23 mouse cellular contexts compared by ENCODE assay signal in the genomic region with DNA sequence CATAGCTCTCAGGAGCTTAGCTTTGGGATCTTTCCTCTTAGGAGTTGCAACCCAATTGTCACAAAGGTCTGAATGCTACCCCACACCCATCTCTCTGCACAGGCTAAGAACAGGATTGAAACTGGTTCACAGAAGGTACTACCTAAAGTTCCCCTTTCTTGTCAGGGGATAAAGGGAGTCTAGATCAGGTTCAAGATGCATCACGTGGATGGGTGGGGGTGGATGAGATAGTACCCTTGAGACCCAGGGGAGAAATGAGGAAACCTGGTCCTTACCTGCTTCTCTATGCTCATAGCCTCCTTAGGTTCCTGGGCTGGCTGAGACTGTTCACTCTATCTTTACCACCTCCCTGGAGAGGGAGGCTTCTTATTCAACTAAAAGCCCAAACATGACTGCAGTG.
DNase-seq lines count a peak whose midpoint lies in the region; ATAC-seq and TF ChIP-seq lines count a peak whose summit lies in the region.
"Had no signal": no experiment of that assay in that cellular context is flagged by ENCODE, and none has a peak within 500 bp of the region (broad histone marks: within the 10 kb centered on the region; RNA-seq: fewer than 3 reads in every experiment).

No protein-coding gene starts in this region.

- H3K4me1 ChIP-seq in limb, embryonic 11.5 days (ENCODE audit: control insufficient read depth, insufficient read depth, low read length): no peaks in the 10 kb centered on the region
- H3K4me1 ChIP-seq in limb, embryonic 10.5 days: no peaks in the 10 kb centered on the region
- peaks cover 0 to 18% of the 10 kb centered on the region in 2 experiments; a peak in 2 of 4 replicates for H3K4me1 ChIP-seq in CH12.LX (ENCODE audit: control insufficient read depth in 1 of 2, insufficient read depth in 2 of 2)
- no peaks in the 10 kb centered on the region for H3K4me1 ChIP-seq in neural tube, embryonic 15.5 days
- H3K4me1 ChIP-seq: embryonic facial prominence, embryonic 10.5 days; embryonic facial prominence, embryonic 13.5 days; forebrain, embryonic 12.5 days; forebrain, embryonic 15.5 days; heart, embryonic 10.5 days; hindbrain, embryonic 12.5 days; hindbrain, embryonic 15.5 days had no signal

- peak; percentile 12 for DNase-seq in limb, embryonic 11.5 days (ENCODE audit: low spot score)
- no peak for DNase-seq in limb, embryonic 10.5 days (ENCODE audit: low spot score)
- peak; percentile 54 to 59 for DNase-seq in spleen, postnatal 36 days (ENCODE audit: low spot score in 2 of 2)
- no peak for DNase-seq in spleen, adult 12 weeks (ENCODE audit: low spot score)
- peak; percentile 36 for DNase-seq in CH12.LX (ENCODE audit: extremely low read depth)
- DNase-seq: adrenal gland, adult 2 months; adrenal gland, postnatal 25 days; cerebellum, adult 11-12 months; cerebellum, adult 8-10 months; cerebellum, postnatal 10 days; cerebellum, postnatal 36 days; embryo, embryonic 11 days; gastrocnemius, postnatal 25 days; heart, adult 2 months had no signal

- peak; percentile 31; the same call in 1 of the 2 replicates for TF ChIP-seq EP300 in CH12.LX (IDR thresholded peaks at IDR 0.05; ENCODE audit: low read length)

- no peaks in the 10 kb centered on the region for H3K79me2 ChIP-seq in CH12.LX (replicated peaks; ENCODE audit: control insufficient read depth, extremely low read depth, insufficient read depth, poor library complexity, severe bottlenecking)

- dilution Hi-C loops in CH12.LX (cut with MboI; ENCODE audit: extremely low pct_ligation_motif_present, extremely low pct_unique_long_range_greater_than_20kb, low sequenced_read_pairs): no loop called here

- H3K4me3 ChIP-seq in limb, embryonic 11.5 days (ENCODE audit: low read depth, low read length): no peak overlapping the region
- no peak overlapping the region for H3K4me3 ChIP-seq in limb, embryonic 10.5 days
- H3K4me3 ChIP-seq in CH12.LX (replicated peaks in 1 of 3; ENCODE audit: low read depth in 2 of 3, low read length in 2 of 3, poor library complexity in 1 of 3): peak overlapping the region; percentile 35 to 54 (median 52)
- no peak overlapping the region for H3K4me3 ChIP-seq in neural tube, embryonic 15.5 days (replicated peaks)
- H3K4me3 ChIP-seq: embryonic facial prominence, embryonic 10.5 days; embryonic facial prominence, embryonic 13.5 days; erythroblast, embryonic 14.5 days; forebrain, embryonic 12.5 days; forebrain, embryonic 15.5 days; heart, adult 2 months; heart, embryonic 10.5 days; hindbrain, embryonic 12.5 days; hindbrain, embryonic 15.5 days had no signal

- ATAC-seq in limb, embryonic 11.5 days (ENCODE audit: insufficient number of reproducible peaks, low FRiP score, low TSS enrichment, low read depth): no peak
- no peak for ATAC-seq in neural tube, embryonic 15.5 days (ENCODE audit: low FRiP score)
- ATAC-seq: forebrain, embryonic 15.5 days had no signal

- 70% methylated on average over 1 of the region's 1 CpGs for WGBS in limb, embryonic 11.5 days
- 71% methylated on average over 1 of the region's 1 CpGs for WGBS in limb, embryonic 10.5 days
- 70% methylated on average over 1 of the region's 1 CpGs for WGBS in neural tube, embryonic 15.5 days

- no peak overlapping the region for H3K9ac ChIP-seq in limb, embryonic 11.5 days (ENCODE audit: low read length)
- H3K9ac ChIP-seq in CH12.LX (ENCODE audit: insufficient read depth, low read depth): no peak overlapping the region
- no peak overlapping the region for H3K9ac ChIP-seq in neural tube, embryonic 15.5 days (replicated peaks)
- H3K9ac ChIP-seq: embryonic facial prominence, embryonic 13.5 days; forebrain, embryonic 12.5 days; forebrain, embryonic 15.5 days; hindbrain, embryonic 12.5 days; hindbrain, embryonic 15.5 days had no signal

- no peaks in the 10 kb centered on the region for H3K27me3 ChIP-seq in limb, embryonic 11.5 days (ENCODE audit: control insufficient read depth, insufficient read depth, low read length)
- no peaks in the 10 kb centered on the region for H3K27me3 ChIP-seq in limb, embryonic 10.5 days (ENCODE audit: low read depth, poor library complexity, severe bottlenecking)
- H3K27me3 ChIP-seq in CH12.LX (replicated peaks): no peaks in the 10 kb centered on the region
- no peaks in the 10 kb centered on the region for H3K27me3 ChIP-seq in neural tube, embryonic 15.5 days (replicated peaks)
- H3K27me3 ChIP-seq: embryonic facial prominence, embryonic 13.5 days; forebrain, embryonic 12.5 days; forebrain, embryonic 15.5 days; hindbrain, embryonic 12.5 days; hindbrain, embryonic 15.5 days had no signal

- H3K9me3 ChIP-seq in limb, embryonic 11.5 days (ENCODE audit: control insufficient read depth, low read length): no peaks in the 10 kb centered on the region; the same call in 1 of the 2 replicates
- no peaks in the 10 kb centered on the region for H3K9me3 ChIP-seq in limb, embryonic 10.5 days (replicated peaks)
- no peaks in the 10 kb centered on the region for H3K9me3 ChIP-seq in CH12.LX (replicated peaks; ENCODE audit: low read length)
- H3K9me3 ChIP-seq in neural tube, embryonic 15.5 days (replicated peaks): no peaks in the 10 kb centered on the region
- H3K9me3 ChIP-seq: embryonic facial prominence, embryonic 13.5 days; forebrain, embryonic 12.5 days; forebrain, embryonic 15.5 days; heart, embryonic 10.5 days; hindbrain, embryonic 15.5 days had no signal

- TF ChIP-seq RAD21 in CH12.LX (IDR thresholded peaks at IDR 0.05; ENCODE audit: low read depth, low read length): no peak

- no peak overlapping the region for H3K27ac ChIP-seq in limb, embryonic 11.5 days (replicated peaks; ENCODE audit: low read depth, low read length)
- no peak overlapping the region for H3K27ac ChIP-seq in limb, embryonic 10.5 days
- no peak overlapping the region for H3K27ac ChIP-seq in CH12.LX (ENCODE audit: insufficient read depth, low read depth)
- no peak overlapping the region for H3K27ac ChIP-seq in neural tube, embryonic 15.5 days (replicated peaks)
- H3K27ac ChIP-seq: embryonic facial prominence, embryonic 10.5 days; embryonic facial prominence, embryonic 13.5 days; forebrain, embryonic 12.5 days; forebrain, embryonic 15.5 days; heart, adult 2 months; heart, embryonic 10.5 days; hindbrain, embryonic 12.5 days; hindbrain, embryonic 15.5 days had no signal

- TF ChIP-seq CTCF in CH12.LX (conservative IDR thresholded peaks at IDR 0.05 in 1 of 2, IDR thresholded peaks at IDR 0.05 in 1 of 2; ENCODE audit: low read depth in 2 of 2, low read length in 2 of 2): no peak

- no peak overlapping the region for H3K4me2 ChIP-seq in limb, embryonic 11.5 days (ENCODE audit: low read depth, severe bottlenecking)
- no peak overlapping the region for H3K4me2 ChIP-seq in CH12.LX (ENCODE audit: insufficient read depth, low read depth, poor library complexity, severe bottlenecking)
- H3K4me2 ChIP-seq in neural tube, embryonic 15.5 days: no peak overlapping the region
- H3K4me2 ChIP-seq: embryonic facial prominence, embryonic 13.5 days; forebrain, embryonic 12.5 days; forebrain, embryonic 15.5 days; hindbrain, embryonic 12.5 days; hindbrain, embryonic 15.5 days had no signal

- in situ Hi-C loops in CH12.LX (cut with MboI; ENCODE audit: low pct_ligation_motif_present, low pct_unique_long_range_greater_than_20kb, low sequenced_read_pairs): no loop called here

- no peak for TF ChIP-seq POLR2A in CH12.LX (IDR thresholded peaks at IDR 0.05; ENCODE audit: low read depth, low read length)

- H3K36me3 ChIP-seq in limb, embryonic 11.5 days (ENCODE audit: control insufficient read depth, insufficient read depth, low read length): no peaks in the 10 kb centered on the region
- no peaks in the 10 kb centered on the region for H3K36me3 ChIP-seq in limb, embryonic 10.5 days
- no peaks in the 10 kb centered on the region for H3K36me3 ChIP-seq in CH12.LX (replicated peaks in 1 of 2; ENCODE audit: control insufficient read depth in 1 of 2, insufficient read depth in 1 of 2, low read length in 1 of 2)
- H3K36me3 ChIP-seq in neural tube, embryonic 15.5 days: no peaks in the 10 kb centered on the region
- H3K36me3 ChIP-seq: embryonic facial prominence, embryonic 10.5 days; embryonic facial prominence, embryonic 13.5 days; forebrain, embryonic 12.5 days; forebrain, embryonic 15.5 days; heart, embryonic 10.5 days; hindbrain, embryonic 12.5 days; hindbrain, embryonic 15.5 days had no signal

TF ChIP-seq in CH12.LX, 34 proteins besides CTCF, POLR2A, EP300 and RAD21:
- 0 out of 2 replicates have a peak, but pooled peaks have one; percentile 12 for TF ChIP-seq IRF4 (IDR thresholded peaks at IDR 0.05; ENCODE audit: low read depth, low read length)
- peak; percentile 33; the same call in 1 of the 2 replicates for TF ChIP-seq CHD2 (IDR thresholded peaks at IDR 0.05; ENCODE audit: low read length)
- peak; percentile 61; the same call in 1 of the 2 replicates for TF ChIP-seq MYC (IDR thresholded peaks at IDR 0.05; ENCODE audit: low read depth, low read length)
- TF ChIP-seq NRF1 (IDR thresholded peaks at IDR 0.05; ENCODE audit: low read depth, low read length): no peak
- peak; percentile 63 for TF ChIP-seq BHLHE40 (IDR thresholded peaks at IDR 0.05; ENCODE audit: low read depth, low read length)
- peak; percentile 27; the same call in 1 of the 2 replicates for TF ChIP-seq USF2 (conservative IDR thresholded peaks at IDR 0.05; ENCODE audit: low read depth, low read length)
- TF ChIP-seq USF1 (IDR thresholded peaks at IDR 0.05; ENCODE audit: low read depth, low read length): peak; percentile 49
- TF ChIP-seq HCFC1 (IDR thresholded peaks at IDR 0.05; ENCODE audit: low read depth, low read length): no peak
TF ChIP-seq in CH12.LX: peak in this region for 6.

Comparison
In these comparisons a context has a peak if more than half of its experiments do, and no peak if none do; other contexts are left out.
1. DNase-seq: peak in limb, embryonic 11.5 days (single experiment), spleen, postnatal 36 days (2 of 2) and CH12.LX (single experiment); none in limb, embryonic 10.5 days (single experiment) and spleen, adult 12 weeks (single experiment).
2. H3K4me3 ChIP-seq: peak in CH12.LX (3 of 3); none in limb, embryonic 11.5 days (single experiment), limb, embryonic 10.5 days (single experiment) and neural tube, embryonic 15.5 days (single experiment).